Mouse (Mus musculus) E14TG2a.4 (cell line): ENCODE data around the gene Polm.

ENCODE experiments used
- CTCF ChIP-seq: conservative IDR thresholded peaks from 2 replicates; pipeline ENCODE4 v1.5.1; 2014; ENCODE audit warnings: low read length
- NANOG ChIP-seq: IDR thresholded peaks from 2 replicates; pipeline ENCODE4 v1.6.1; 2014; ENCODE audit warnings: borderline replicate concordance, low read length, mixed read lengths
- POU5F1 ChIP-seq: IDR thresholded peaks from 2 replicates; pipeline ENCODE4 v1.6.1; 2014; ENCODE audit warnings: low read length, borderline replicate concordance

DNA sequence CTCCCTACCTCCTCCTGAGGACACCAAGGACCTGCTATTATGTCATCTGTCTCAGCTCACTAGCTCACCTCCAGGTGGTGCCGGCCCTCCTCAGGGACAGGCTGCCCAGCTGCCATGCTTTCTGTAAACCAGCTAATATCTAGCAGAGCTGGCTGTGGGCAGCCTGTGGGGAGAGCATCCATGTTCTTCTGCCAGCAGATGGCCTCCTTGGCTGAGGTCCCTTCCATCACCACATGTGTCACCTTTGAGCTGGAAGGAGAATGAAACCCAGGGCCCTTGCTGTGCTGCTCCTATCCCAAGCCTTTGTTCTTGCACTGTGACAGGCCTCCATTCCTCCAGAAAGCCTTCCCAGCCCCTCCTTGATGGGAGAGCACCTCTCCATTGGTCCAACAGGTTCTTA lies 1.7 kb downstream of the Polm start:
- TF ChIP-seq CTCF, result no peak
- no peak for TF ChIP-seq POU5F1
- TF ChIP-seq NANOG, result no peak
